Mouse (Mus musculus): ENCODE measurements at regions not wholly inside any gene's neighbourhood (a gene's known extent, or its start where the extent isn't known, plus 50 kb on each side); places are given as distances from the start of the nearest gene placed in this dataset.

GRCm38 (mm10) chr8:26722766-26723165 lies 254.4 kb upstream of the Zfp703 start:
- H3K4me2 ChIP-seq (ENCODE audit: low read depth, low read length): no peak overlapping the region
- peak; percentile 21; the same call in 1 of the 2 replicates for ATAC-seq
- H3K36me3 ChIP-seq (replicated peaks; ENCODE audit: insufficient read depth, low read length): no peaks in the 10 kb centered on the region
- no peak overlapping the region for H3K4me3 ChIP-seq (ENCODE audit: low read depth, low read length)
- no peak for TF ChIP-seq EP300 (IDR thresholded peaks at IDR 0.05; ENCODE audit: low read depth)
- TF ChIP-seq CTCF (IDR thresholded peaks at IDR 0.05; ENCODE audit: low read depth): no peak
- H3K27me3 ChIP-seq (ENCODE audit: insufficient read depth, low read length): no peaks in the 10 kb centered on the region
- no peaks in the 10 kb centered on the region for H3K9me3 ChIP-seq (ENCODE audit: low read length)
- H3K9ac ChIP-seq (replicated peaks): no peak overlapping the region
- 49% methylated on average over 3 of the region's 3 CpGs for WGBS (ENCODE audit: insufficient replicate concordance)
- H3K27ac ChIP-seq (ENCODE audit: low read depth): no peak overlapping the region
- DNase-seq: no peak
- H3K4me1 ChIP-seq (ENCODE audit: insufficient read depth): no peaks in the 10 kb centered on the region

DNA sequence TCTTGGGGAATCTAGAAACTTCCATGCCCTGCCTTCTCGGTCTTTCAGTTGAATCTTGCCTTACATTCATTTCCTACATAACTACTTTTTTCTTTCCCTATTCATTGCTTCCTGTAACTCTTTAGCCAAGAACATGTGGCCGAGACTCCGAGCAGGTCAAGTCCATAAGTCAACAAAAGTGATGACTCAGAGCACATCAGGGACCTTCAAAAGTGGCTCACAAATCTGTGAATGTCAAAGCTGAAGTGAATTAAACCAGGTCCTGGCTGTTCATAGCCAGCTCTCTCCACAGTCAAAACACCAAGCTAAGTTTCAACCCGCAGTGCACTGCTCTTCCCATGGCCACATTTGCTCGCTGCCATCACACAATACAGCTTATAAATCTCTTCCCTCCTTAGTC lies 252.5 kb upstream of the Zfp703 start:
- Histone ChIP-seq H3K9me3 (ENCODE audit: low read length) (no peaks in the 10 kb centered on the region), H3K4me2 (ENCODE audit: low read depth, low read length) (no peak overlapping the region), H3K9ac (replicated peaks) (no peak overlapping the region), H3K36me3 (replicated peaks; ENCODE audit: insufficient read depth, low read length) (no peaks in the 10 kb centered on the region), H3K27me3 (ENCODE audit: insufficient read depth, low read length) (no peaks in the 10 kb centered on the region), H3K4me1 (ENCODE audit: insufficient read depth) (no peaks in the 10 kb centered on the region), H3K27ac (ENCODE audit: low read depth) (no peak overlapping the region), H3K4me3 (ENCODE audit: low read depth, low read length) (no peak overlapping the region)
- TF ChIP-seq CTCF (IDR thresholded peaks at IDR 0.05; ENCODE audit: low read depth) (no peak), EP300 (IDR thresholded peaks at IDR 0.05; ENCODE audit: low read depth) (no peak)
- 63% methylated on average over 5 of the region's 5 CpGs for WGBS (ENCODE audit: insufficient replicate concordance)
- ATAC-seq (no peak), DNase-seq (no peak)

GRCm38 (mm10) chr8:26725521-26725920 lies 251.6 kb upstream of the Zfp703 start:
- no peak for TF ChIP-seq EP300 (IDR thresholded peaks at IDR 0.05; ENCODE audit: low read depth)
- TF ChIP-seq CTCF (IDR thresholded peaks at IDR 0.05; ENCODE audit: low read depth): no peak
- ATAC-seq (no peak), DNase-seq (no peak)
- Histone ChIP-seq H3K27me3 (ENCODE audit: insufficient read depth, low read length) (no peaks in the 10 kb centered on the region), H3K4me1 (ENCODE audit: insufficient read depth) (no peaks in the 10 kb centered on the region), H3K9ac (replicated peaks) (no peak overlapping the region), H3K4me3 (ENCODE audit: low read depth, low read length) (no peak overlapping the region), H3K36me3 (replicated peaks; ENCODE audit: insufficient read depth, low read length) (no peaks in the 10 kb centered on the region), H3K27ac (ENCODE audit: low read depth) (no peak overlapping the region), H3K4me2 (ENCODE audit: low read depth, low read length) (no peak overlapping the region), H3K9me3 (ENCODE audit: low read length) (no peaks in the 10 kb centered on the region)
- WGBS (ENCODE audit: insufficient replicate concordance): 51% methylated on average over 7 of the region's 7 CpGs

GRCm38 (mm10) chr8:26729351-26729750 lies 247.8 kb upstream of the Zfp703 start:
- no peaks in the 10 kb centered on the region for H3K27me3 ChIP-seq (ENCODE audit: insufficient read depth, low read length)
- WGBS (ENCODE audit: insufficient replicate concordance): 71% methylated on average over 5 of the region's 5 CpGs
- DNase-seq (no peak), ATAC-seq (no peak)
- no peak overlapping the region for H3K9ac ChIP-seq (replicated peaks)
- no peak overlapping the region for H3K4me2 ChIP-seq (ENCODE audit: low read depth, low read length)
- H3K9me3 ChIP-seq (ENCODE audit: low read length): no peaks in the 10 kb centered on the region
- no peaks in the 10 kb centered on the region for H3K4me1 ChIP-seq (ENCODE audit: insufficient read depth)
- no peaks in the 10 kb centered on the region for H3K36me3 ChIP-seq (replicated peaks; ENCODE audit: insufficient read depth, low read length)
- H3K4me3 ChIP-seq (ENCODE audit: low read depth, low read length): no peak overlapping the region
- H3K27ac ChIP-seq (ENCODE audit: low read depth): no peak overlapping the region
- no peak for TF ChIP-seq EP300 (IDR thresholded peaks at IDR 0.05; ENCODE audit: low read depth)
- TF ChIP-seq CTCF (IDR thresholded peaks at IDR 0.05; ENCODE audit: low read depth): no peak

DNA sequence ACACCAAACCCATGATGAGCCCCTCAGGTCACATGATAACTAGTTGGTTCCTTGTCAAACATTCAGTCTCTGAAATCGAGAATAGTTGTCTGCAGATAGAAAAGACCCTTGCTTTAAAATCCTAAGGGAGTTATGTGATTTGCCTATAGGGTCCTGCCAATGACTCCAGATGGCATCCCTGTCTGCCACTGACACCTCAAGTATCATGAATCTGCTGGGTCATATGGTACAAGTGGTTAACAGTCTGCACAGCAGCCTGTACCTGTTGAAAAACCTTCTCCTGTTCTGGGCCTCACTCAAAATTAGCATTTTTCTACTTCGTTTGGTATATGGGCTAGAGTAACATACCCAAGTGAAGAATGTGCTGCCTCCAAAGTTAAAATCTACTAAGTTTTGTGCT lies 246.0 kb upstream of the Zfp703 start:
- H3K4me1 ChIP-seq (ENCODE audit: insufficient read depth): no peaks in the 10 kb centered on the region
- DNase-seq (no peak), ATAC-seq (no peak)
- no peaks in the 10 kb centered on the region for H3K27me3 ChIP-seq (ENCODE audit: insufficient read depth, low read length)
- no peak overlapping the region for H3K4me2 ChIP-seq (ENCODE audit: low read depth, low read length)
- no peak overlapping the region for H3K27ac ChIP-seq (ENCODE audit: low read depth)
- H3K9ac ChIP-seq (replicated peaks): no peak overlapping the region
- WGBS (ENCODE audit: insufficient replicate concordance): 68% methylated on average over 2 of the region's 2 CpGs
- H3K36me3 ChIP-seq (replicated peaks; ENCODE audit: insufficient read depth, low read length): no peaks in the 10 kb centered on the region
- H3K4me3 ChIP-seq (ENCODE audit: low read depth, low read length): no peak overlapping the region
- no peaks in the 10 kb centered on the region for H3K9me3 ChIP-seq (ENCODE audit: low read length)
- TF ChIP-seq CTCF (IDR thresholded peaks at IDR 0.05; ENCODE audit: low read depth) (no peak), EP300 (IDR thresholded peaks at IDR 0.05; ENCODE audit: low read depth) (no peak)

DNA sequence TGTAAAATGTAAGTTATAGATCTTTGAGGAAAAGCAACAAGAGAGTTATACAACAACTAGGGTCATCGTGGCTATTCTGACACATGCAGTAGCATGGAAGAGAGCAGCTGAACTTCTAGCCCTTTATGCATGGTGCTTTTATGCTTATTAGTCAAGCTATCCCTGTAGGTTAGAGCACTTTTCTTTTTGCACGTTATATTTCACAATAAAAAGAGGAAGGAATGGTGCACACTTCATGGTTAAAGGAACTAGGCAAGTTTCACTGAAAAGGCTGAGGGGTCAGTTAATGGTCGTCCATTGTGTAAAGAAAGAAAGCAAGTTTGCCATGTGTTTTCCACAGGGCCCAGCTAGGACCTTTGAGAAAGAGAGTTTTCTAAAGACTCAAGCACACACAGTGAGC lies 232.7 kb upstream of the Zfp703 start:
- Histone ChIP-seq H3K4me2 (ENCODE audit: low read depth, low read length) (no peak overlapping the region), H3K27ac (ENCODE audit: low read depth) (no peak overlapping the region), H3K4me1 (ENCODE audit: insufficient read depth) (no peaks in the 10 kb centered on the region), H3K9me3 (ENCODE audit: low read length) (no peaks in the 10 kb centered on the region), H3K9ac (replicated peaks) (no peak overlapping the region), H3K4me3 (ENCODE audit: low read depth, low read length) (no peak overlapping the region), H3K36me3 (replicated peaks; ENCODE audit: insufficient read depth, low read length) (no peaks in the 10 kb centered on the region), H3K27me3 (ENCODE audit: insufficient read depth, low read length) (no peaks in the 10 kb centered on the region)
- no peak for ATAC-seq
- WGBS (ENCODE audit: insufficient replicate concordance): 49% methylated on average over 3 of the region's 3 CpGs
- no peak for DNase-seq
- TF ChIP-seq EP300 (IDR thresholded peaks at IDR 0.05; ENCODE audit: low read depth) (no peak), CTCF (IDR thresholded peaks at IDR 0.05; ENCODE audit: low read depth) (no peak)

GRCm38 (mm10) chr8:26746811-26747210 lies 230.3 kb upstream of the Zfp703 start:
- Histone ChIP-seq H3K4me3 (ENCODE audit: low read depth, low read length) (no peak overlapping the region), H3K36me3 (replicated peaks; ENCODE audit: insufficient read depth, low read length) (no peaks in the 10 kb centered on the region), H3K27me3 (ENCODE audit: insufficient read depth, low read length) (no peaks in the 10 kb centered on the region), H3K27ac (ENCODE audit: low read depth) (no peak overlapping the region), H3K4me2 (ENCODE audit: low read depth, low read length) (no peak overlapping the region), H3K9ac (replicated peaks) (no peak overlapping the region), H3K4me1 (ENCODE audit: insufficient read depth) (no peaks in the 10 kb centered on the region), H3K9me3 (ENCODE audit: low read length) (no peaks in the 10 kb centered on the region)
- DNase-seq: no peak
- no peak for ATAC-seq
- 85% methylated on average over 3 of the region's 3 CpGs for WGBS (ENCODE audit: insufficient replicate concordance)
- TF ChIP-seq EP300 (IDR thresholded peaks at IDR 0.05; ENCODE audit: low read depth) (no peak), CTCF (IDR thresholded peaks at IDR 0.05; ENCODE audit: low read depth) (no peak)
